Mouse (Mus musculus) stomach, postnatal 0 days (tissue): Measurements from ENCODE around the gene Eml2.

Experiments
- CTCF ChIP-seq: IDR thresholded peaks from 2 replicates; pipeline ENCODE4 v1.5.1; 2016; ENCODE audit warnings: antibody characterized with exemption, low read depth, mild to moderate bottlenecking, moderate library complexity
- EP300 ChIP-seq: optimal IDR thresholded peaks from 2 replicates; pipeline ENCODE3; 2016; ENCODE audit warnings: antibody characterized with exemption

GRCm38 (mm10) chr7:19147497-19148045 is 28.6 kb upstream of the Eml2 start:
- TF ChIP-seq EP300 (no peak), CTCF (no peak)
